Mouse (Mus musculus): ENCODE results near the gene Cntln.

Cntln gene

GRCm38 (mm10) chr4:84884111-84884538, at the start of gene Cntln:
Gene Cntln, plus strand, starts transcription at chr4:84884309.
- DNase-seq, result peak; percentile 75 to 80

GRCm38 (mm10) chr4:84836979-84837378, 47.1 kb upstream of the Cntln start:
- DNase-seq, result peak in 1 of 2 experiments; percentile 3

GRCm38 (mm10) chr4:84838545-84838944, 45.6 kb upstream of the Cntln start:
- DNase-seq, result no peak

- no peak for DNase-seq
Observed at GRCm38 (mm10) chr4:84839466-84839865, 44.6 kb upstream of the Cntln start.

- no peak for DNase-seq
Observed at GRCm38 (mm10) chr4:84857588-84857987, 26.5 kb upstream of the Cntln start.

- DNase-seq, result peak; percentile 10 to 25
Observed at GRCm38 (mm10) chr4:84876347-84876746, 7.8 kb upstream of the Cntln start.

GRCm38 (mm10) chr4:84883646-84884045, 463 bp upstream of the Cntln start:
- DNase-seq, result no peak

GRCm38 (mm10) chr4:84884539-84885270, 596 bp downstream of the Cntln start:
- DNase-seq, result peak; percentile 21 to 40

GRCm38 (mm10) chr4:84885271-84885540, 1.1 kb downstream of the Cntln start:
- DNase-seq, result no peak

- DNase-seq, result peak in 1 of 2 experiments; percentile 4
Observed at GRCm38 (mm10) chr4:84918393-84918792, 34.3 kb downstream of the Cntln start.

- no peak for DNase-seq
Observed at GRCm38 (mm10) chr4:84934342-84934929, 50.3 kb downstream of the Cntln start.

GRCm38 (mm10) chr4:84942059-84942458, 58.0 kb downstream of the Cntln start:
- DNase-seq, result no peak

GRCm38 (mm10) chr4:84942651-84943050, 58.5 kb downstream of the Cntln start:
- no peak for DNase-seq

GRCm38 (mm10) chr4:84944100-84944499, 60.0 kb downstream of the Cntln start:
- no peak for DNase-seq

- no peak for DNase-seq
Observed at GRCm38 (mm10) chr4:84946450-84946849, 62.3 kb downstream of the Cntln start.

GRCm38 (mm10) chr4:84976875-84977646, 93.0 kb downstream of the Cntln start:
- no peak for DNase-seq

GRCm38 (mm10) chr4:84995520-84996348, 111.6 kb downstream of the Cntln start:
- no peak for DNase-seq

GRCm38 (mm10) chr4:85005581-85005980, 121.5 kb downstream of the Cntln start:
- peak; percentile 2 to 5 for DNase-seq

GRCm38 (mm10) chr4:85006789-85007188, 122.7 kb downstream of the Cntln start:
- no peak for DNase-seq

- DNase-seq, result no peak
Observed at GRCm38 (mm10) chr4:85010846-85011245, 126.7 kb downstream of the Cntln start.

GRCm38 (mm10) chr4:85045748-85046147, 161.6 kb downstream of the Cntln start:
- no peak for DNase-seq

GRCm38 (mm10) chr4:85049933-85050553, 165.9 kb downstream of the Cntln start:
- DNase-seq, result no peak

- DNase-seq, result no peak
Observed at GRCm38 (mm10) chr4:85054616-85055015, 170.5 kb downstream of the Cntln start.
